Mouse (Mus musculus) liver (tissue): ENCODE data around the gene Rep15.

Experiments used
- DNase-seq: peaks from one replicate; pipeline ENCODE4 v3.0.0-alpha.2; 2020; ENCODE audit warnings: mixed read lengths

Rep15 gene

GRCm38 (mm10) chr6:147032303-147032925 is at the start of gene Rep15:
TSS of gene Rep15 (plus strand) at chr6:147032584.
- DNase-seq, result no peak

GRCm38 (mm10) chr6:146984569-146984968 is 47.8 kb upstream of the Rep15 start:
- no peak for DNase-seq

- DNase-seq, result peak; percentile 56
These were observed 38.1 kb upstream of the Rep15 start for GRCm38 (mm10) chr6:146994236-146994635.

- no peak for DNase-seq
These were observed 37.0 kb upstream of the Rep15 start for GRCm38 (mm10) chr6:146995391-146995790.

GRCm38 (mm10) chr6:146995878-146996277 is 36.5 kb upstream of the Rep15 start:
- no peak for DNase-seq

- DNase-seq, result no peak
These were observed 35.4 kb upstream of the Rep15 start for GRCm38 (mm10) chr6:146997006-146997405.

- DNase-seq, result no peak
These were observed 33.7 kb upstream of the Rep15 start for GRCm38 (mm10) chr6:146998710-146999109.

GRCm38 (mm10) chr6:146999302-146999701 is 33.1 kb upstream of the Rep15 start:
- no peak for DNase-seq

GRCm38 (mm10) chr6:146999755-147000154 is 32.6 kb upstream of the Rep15 start:
- DNase-seq, result no peak

- DNase-seq, result peak; percentile 58
These were observed 24.2 kb upstream of the Rep15 start for GRCm38 (mm10) chr6:147008148-147008547.

GRCm38 (mm10) chr6:147010358-147010757 is 22.0 kb upstream of the Rep15 start:
- DNase-seq, result no peak

- no peak for DNase-seq
These were observed 21.4 kb upstream of the Rep15 start for GRCm38 (mm10) chr6:147010811-147011520.

GRCm38 (mm10) chr6:147011555-147011954 is 20.8 kb upstream of the Rep15 start:
- no peak for DNase-seq

- no peak for DNase-seq
These were observed 20.4 kb upstream of the Rep15 start for GRCm38 (mm10) chr6:147011977-147012376.

GRCm38 (mm10) chr6:147013546-147013945 is 18.8 kb upstream of the Rep15 start:
- DNase-seq, result no peak

- DNase-seq, result no peak
These were observed 14.5 kb upstream of the Rep15 start for GRCm38 (mm10) chr6:147017906-147018305.

- no peak for DNase-seq
These were observed 14.0 kb upstream of the Rep15 start for GRCm38 (mm10) chr6:147018364-147018763.

GRCm38 (mm10) chr6:147021181-147021580 is 11.2 kb upstream of the Rep15 start:
- no peak for DNase-seq

- no peak for DNase-seq
These were observed 9.8 kb upstream of the Rep15 start for GRCm38 (mm10) chr6:147022375-147023132.

GRCm38 (mm10) chr6:147023133-147023395 is 9.3 kb upstream of the Rep15 start:
- no peak for DNase-seq

GRCm38 (mm10) chr6:147023568-147023967 is 8.8 kb upstream of the Rep15 start:
- no peak for DNase-seq

- no peak for DNase-seq
These were observed 7.6 kb upstream of the Rep15 start for GRCm38 (mm10) chr6:147024761-147025160.

- DNase-seq, result no peak
These were observed 4.0 kb upstream of the Rep15 start for GRCm38 (mm10) chr6:147028396-147028795.

GRCm38 (mm10) chr6:147029591-147029990 is 2.8 kb upstream of the Rep15 start:
- DNase-seq, result no peak
